Mouse (Mus musculus) cerebellum, adult 11 months (tissue): Measurements from ENCODE around the gene Zar1l.
A peak's percentile ranks its signal among the peaks of the same experiment; 100 is the strongest.
"Not testable (repeated sequence)": the region's sequence is repeated elsewhere in the genome, so short reads cannot be mapped to it uniquely, and the experiment has no call there.

ENCODE experiments used
- DNase-seq: peaks from one replicate; pipeline ENCODE4 v3.0.0; 2022

Zar1l gene

GRCm38 (mm10) chr5:150518064-150518463 is at the start of gene Zar1l:
Zar1l (minus strand) TSS chr5:150518164.
- no peak for DNase-seq

- no peak for DNase-seq
These were observed 49.0 kb upstream of the Zar1l start for GRCm38 (mm10) chr5:150566971-150567370.

GRCm38 (mm10) chr5:150566226-150566625 is 48.3 kb upstream of the Zar1l start:
- DNase-seq: no peak

GRCm38 (mm10) chr5:150564426-150564825 is 46.5 kb upstream of the Zar1l start:
- DNase-seq: no peak

GRCm38 (mm10) chr5:150561783-150562182 is 43.8 kb upstream of the Zar1l start:
- DNase-seq: no peak

GRCm38 (mm10) chr5:150561376-150561775 is 43.4 kb upstream of the Zar1l start:
- DNase-seq: no peak

GRCm38 (mm10) chr5:150560851-150561250 is 42.9 kb upstream of the Zar1l start:
- DNase-seq: no peak

- no peak for DNase-seq
These were observed 41.6 kb upstream of the Zar1l start for GRCm38 (mm10) chr5:150559519-150560103.

GRCm38 (mm10) chr5:150551637-150552036 is 33.7 kb upstream of the Zar1l start:
- DNase-seq: no peak

GRCm38 (mm10) chr5:150543184-150543583 is 25.2 kb upstream of the Zar1l start:
- no peak for DNase-seq

- no peak for DNase-seq
These were observed 23.3 kb upstream of the Zar1l start for GRCm38 (mm10) chr5:150541302-150541701.

GRCm38 (mm10) chr5:150525239-150525638 is 7.3 kb upstream of the Zar1l start:
- DNase-seq: no peak

- DNase-seq: no peak
These were observed 4.9 kb upstream of the Zar1l start for GRCm38 (mm10) chr5:150522867-150523234.

- peak; percentile 86 for DNase-seq
These were observed 4.2 kb upstream of the Zar1l start, which contains the start of gene Brca2 for GRCm38 (mm10) chr5:150521937-150522866. Brca2 (plus strand) TSS chr5:150522630.

- no peak for DNase-seq
These were observed 1.6 kb upstream of the Zar1l start for GRCm38 (mm10) chr5:150519551-150519950.

- no peak for DNase-seq
These were observed 3.9 kb downstream of the Zar1l start for GRCm38 (mm10) chr5:150514027-150514426.

- DNase-seq: no peak
These were observed 4.7 kb downstream of the Zar1l start for GRCm38 (mm10) chr5:150513264-150513663.

- no peak for DNase-seq
These were observed 7.3 kb downstream of the Zar1l start for GRCm38 (mm10) chr5:150510451-150511225.

GRCm38 (mm10) chr5:150495792-150496191 is 22.2 kb downstream of the Zar1l start:
- DNase-seq: peak; percentile 13

- not testable (repeated sequence) for DNase-seq
These were observed 26.3 kb downstream of the Zar1l start for GRCm38 (mm10) chr5:150491573-150492173.

- no peak for DNase-seq
These were observed 27.1 kb downstream of the Zar1l start for GRCm38 (mm10) chr5:150490821-150491220.

GRCm38 (mm10) chr5:150490285-150490684 is 27.7 kb downstream of the Zar1l start:
- no peak for DNase-seq

GRCm38 (mm10) chr5:150485198-150485597 is 32.8 kb downstream of the Zar1l start:
- no peak for DNase-seq
